Mouse (Mus musculus) heart, postnatal 0 days (tissue): ENCODE measurements around the gene Eif2b2.

ENCODE experiments used
- CTCF ChIP-seq: IDR thresholded peaks from 2 replicates; pipeline ENCODE4 v1.5.1; 2016; ENCODE audit warnings: antibody characterized with exemption, control low read depth, low read depth
- EP300 ChIP-seq: IDR thresholded peaks from 2 replicates; pipeline ENCODE4 v1.6.1; 2016; ENCODE audit warnings: antibody characterized with exemption, low read depth

DNA sequence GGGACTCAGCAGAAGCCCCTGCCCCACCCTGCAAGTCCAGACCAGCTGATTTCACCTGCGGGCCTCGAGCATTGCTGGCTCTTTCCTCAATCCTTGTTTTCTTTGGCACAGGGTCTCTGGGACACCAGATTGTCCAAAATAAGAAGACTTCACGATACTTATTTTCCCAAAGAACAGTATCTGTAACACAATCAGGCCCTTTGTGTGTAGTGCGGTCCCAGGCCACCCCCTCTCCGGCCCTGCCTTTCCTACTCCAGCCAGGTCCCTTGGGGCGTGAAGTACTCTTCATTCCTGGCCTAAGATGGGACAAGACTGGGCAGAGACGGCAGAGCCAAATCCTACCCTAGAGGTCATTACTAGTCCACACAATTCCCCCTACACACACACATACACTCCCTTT is 17.1 kb upstream of the Eif2b2 start:
- no peak for TF ChIP-seq EP300
- TF ChIP-seq CTCF = no peak
